Mouse (Mus musculus) liver, adult 2 months (tissue): ENCODE results near the gene Gfy.

Experiments
- CTCF ChIP-seq: fragments of 200-500 bp; IDR thresholded peaks from 2 replicates; pipeline ENCODE4 v1.5.1; 2011; ENCODE audit warnings: low read depth, low read length, control low read depth
- POLR2A ChIP-seq: fragments of 200-500 bp; IDR thresholded peaks from 2 replicates; pipeline ENCODE4 v1.6.1; 2011; ENCODE audit warnings: low read length, control low read depth; ENCODE audit not compliant: insufficient read depth; ENCODE audit errors: extremely low read depth

- TF ChIP-seq POLR2A (no peak), CTCF (no peak)
These were observed 31.5 kb downstream of the Gfy start for GRCm38 (mm10) chr7:45147899-45148298.
